Mouse (Mus musculus): ENCODE measurements around the gene Shisa5.

DNA sequence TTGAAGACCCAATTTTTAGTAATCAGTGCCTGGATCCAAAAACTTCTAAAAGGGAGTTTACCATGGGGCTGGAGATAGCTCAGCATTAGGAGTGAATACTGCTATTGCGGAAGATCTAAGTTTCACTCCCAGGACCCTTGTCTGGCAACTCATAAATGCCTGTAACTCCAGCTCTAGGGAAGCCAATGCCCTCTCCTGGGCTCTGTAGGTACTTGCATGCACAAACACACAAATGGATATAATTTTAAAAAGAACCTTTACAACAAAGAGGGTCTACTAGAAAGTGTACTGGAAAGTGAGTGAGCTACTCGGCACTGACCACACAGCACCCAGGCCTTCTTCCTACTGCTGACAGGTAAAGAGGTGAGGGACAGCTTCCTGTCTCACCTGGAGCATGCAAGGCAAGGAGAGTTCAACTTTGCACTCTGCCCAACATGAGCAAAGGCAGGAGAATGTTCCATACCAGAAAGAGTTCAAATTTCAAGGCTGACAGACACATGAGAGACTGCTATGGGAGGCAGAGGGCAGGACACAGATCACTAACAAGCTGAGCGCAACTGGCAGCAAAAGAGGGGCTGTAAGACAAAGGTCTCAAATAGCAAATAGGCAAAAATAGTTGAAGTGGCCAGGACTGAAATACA, 29.9 kb downstream of the Shisa5 start:
- TF ChIP-seq POLR2AphosphoS2 (IDR thresholded peaks at IDR 0.05; ENCODE audit: insufficient read length, low read depth) = no peak
- TF ChIP-seq USF1 (IDR thresholded peaks at IDR 0.05; ENCODE audit: low read depth) = no peak
- no peak for TF ChIP-seq POLR2A (IDR thresholded peaks at IDR 0.05; ENCODE audit: insufficient read length, low read depth)
- TF ChIP-seq MAX (IDR thresholded peaks at IDR 0.05; ENCODE audit: low read depth) = no peak
- TF ChIP-seq TCF12 (IDR thresholded peaks at IDR 0.05; ENCODE audit: insufficient read depth, poor library complexity, severe bottlenecking) = no peak
- TF ChIP-seq E2F4 (IDR thresholded peaks at IDR 0.05; ENCODE audit: insufficient read depth) = no peak
- no peak for TF ChIP-seq CEBPB (IDR thresholded peaks at IDR 0.05; ENCODE audit: insufficient read depth, poor library complexity, severe bottlenecking)
- no peak for TF ChIP-seq MYOD1 (IDR thresholded peaks at IDR 0.05; ENCODE audit: control insufficient read depth in 1 of 3, insufficient read length in 2 of 3, low read depth in 2 of 3)
- no peak for TF ChIP-seq MYOG (IDR thresholded peaks at IDR 0.05; ENCODE audit: control insufficient read depth in 1 of 3, insufficient read depth in 1 of 3, insufficient read length in 2 of 3, low read depth in 2 of 3)
- no peak for TF ChIP-seq TCF3 (IDR thresholded peaks at IDR 0.05; ENCODE audit: insufficient read length, low read depth)
